Mouse (Mus musculus): ENCODE results near the gene Gm28048. TPM values are rescaled to one million over a fixed set of nuclear protein-coding genes. Genes with fewer than 3 reads are reported as not detected.

Gene Gm28048
- total and polyA plus RNA-seq, 2 experiments from 2014 or later: 0.81 to 4.2 TPM

DNA sequence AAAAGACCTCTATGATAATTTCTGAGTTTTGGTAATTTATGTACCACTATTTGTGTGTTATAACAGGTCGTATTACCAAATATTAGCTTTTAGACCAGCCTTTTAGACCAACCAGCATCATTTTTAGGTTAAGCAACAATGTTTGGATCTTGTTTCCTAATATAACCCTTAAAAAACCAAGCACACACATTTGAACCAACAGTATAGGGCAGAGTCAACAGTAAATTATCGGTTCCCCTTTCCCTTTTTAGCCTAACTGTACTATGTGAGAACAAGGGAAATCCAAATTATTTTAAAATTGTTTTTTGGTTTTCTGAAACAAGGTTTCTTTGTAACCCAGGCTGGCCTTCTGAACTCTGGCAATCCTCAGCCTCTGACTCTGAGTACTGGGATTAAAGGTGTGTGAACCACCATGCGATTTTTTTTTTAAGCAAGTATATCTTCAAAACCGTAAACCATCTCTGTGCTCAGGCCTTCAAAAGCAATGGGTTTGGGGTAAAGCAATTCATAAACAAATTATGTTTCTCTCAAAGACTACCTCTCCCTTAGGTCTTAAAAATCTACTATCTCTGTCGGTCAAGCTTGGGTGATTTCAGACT, 124.7 kb downstream of the Gm28048 start:
- H3K9me3 ChIP-seq (ENCODE audit: low read length): no peaks in the 10 kb centered on the region
- no peak overlapping the region for H3K9ac ChIP-seq
- H3K36me3 ChIP-seq (ENCODE audit: insufficient read depth): no peaks in the 10 kb centered on the region
- no peak overlapping the region for H3K27ac ChIP-seq (ENCODE audit: low read depth, low read length)
- peaks cover 11% of the 10 kb centered on the region; the same call in 1 of the 2 replicates for H3K4me1 ChIP-seq (ENCODE audit: insufficient read depth)
- ATAC-seq (no peak), DNase-seq (no peak)
- H3K27me3 ChIP-seq (ENCODE audit: insufficient read depth, low read length): peaks cover 34% of the 10 kb centered on the region
- TF ChIP-seq CTCF (IDR thresholded peaks at IDR 0.05; ENCODE audit: low read depth): no peak
- H3K4me3 ChIP-seq (ENCODE audit: low read depth, low read length): no peak overlapping the region
- WGBS: 85% methylated on average over 5 of the region's 5 CpGs
- no peak overlapping the region for H3K4me2 ChIP-seq (ENCODE audit: low read depth)

GRCm38 (mm10) chr11:22856371-22856965, 125.4 kb downstream of the Gm28048 start:
- TF ChIP-seq CTCF (IDR thresholded peaks at IDR 0.05; ENCODE audit: low read depth): no peak
- H3K4me1 ChIP-seq (ENCODE audit: insufficient read depth): peaks cover 11% of the 10 kb centered on the region; the same call in 1 of the 2 replicates
- no peak for ATAC-seq
- H3K9ac ChIP-seq: no peak overlapping the region
- H3K27me3 ChIP-seq (ENCODE audit: insufficient read depth, low read length): peaks cover 34% of the 10 kb centered on the region
- WGBS: 75% methylated on average over 3 of the region's 3 CpGs
- no peak overlapping the region for H3K27ac ChIP-seq (ENCODE audit: low read depth, low read length)
- no peaks in the 10 kb centered on the region for H3K9me3 ChIP-seq (ENCODE audit: low read length)
- no peak for DNase-seq
- no peak overlapping the region for H3K4me2 ChIP-seq (ENCODE audit: low read depth)
- no peak overlapping the region for H3K4me3 ChIP-seq (ENCODE audit: low read depth, low read length)
- H3K36me3 ChIP-seq (ENCODE audit: insufficient read depth): no peaks in the 10 kb centered on the region

DNA sequence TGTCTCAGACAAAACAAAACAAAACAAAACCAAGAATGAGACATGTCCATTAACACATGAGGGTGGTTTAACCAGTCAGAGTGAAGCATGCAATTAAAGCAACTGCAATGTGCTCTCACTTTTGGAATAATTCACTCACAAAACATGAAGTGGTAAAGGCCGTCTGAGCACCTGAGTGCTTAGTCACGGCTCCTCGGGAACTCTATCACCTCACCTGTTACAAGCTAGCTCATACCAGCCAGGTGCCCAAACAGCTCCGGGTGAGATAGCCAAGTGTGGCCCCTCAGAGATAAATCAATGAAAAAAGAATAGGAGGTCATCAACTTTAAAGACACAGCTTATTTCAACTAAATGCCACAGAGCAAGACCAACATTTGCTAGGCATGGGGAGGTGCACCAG, 127.3 kb downstream of the Gm28048 start:
- H3K4me1 ChIP-seq (ENCODE audit: insufficient read depth): peaks cover 11% of the 10 kb centered on the region; the same call in 1 of the 2 replicates
- no peaks in the 10 kb centered on the region for H3K9me3 ChIP-seq (ENCODE audit: low read length)
- no peak overlapping the region for H3K4me2 ChIP-seq (ENCODE audit: low read depth)
- H3K36me3 ChIP-seq (ENCODE audit: insufficient read depth): no peaks in the 10 kb centered on the region
- no peak overlapping the region for H3K4me3 ChIP-seq (ENCODE audit: low read depth, low read length)
- ATAC-seq: no peak
- DNase-seq: no peak
- 86% methylated on average over 4 of the region's 4 CpGs for WGBS
- TF ChIP-seq CTCF (IDR thresholded peaks at IDR 0.05; ENCODE audit: low read depth): no peak
- peaks cover 21% of the 10 kb centered on the region for H3K27me3 ChIP-seq (ENCODE audit: insufficient read depth, low read length)
- no peak overlapping the region for H3K9ac ChIP-seq
- no peak overlapping the region for H3K27ac ChIP-seq (ENCODE audit: low read depth, low read length)

DNA sequence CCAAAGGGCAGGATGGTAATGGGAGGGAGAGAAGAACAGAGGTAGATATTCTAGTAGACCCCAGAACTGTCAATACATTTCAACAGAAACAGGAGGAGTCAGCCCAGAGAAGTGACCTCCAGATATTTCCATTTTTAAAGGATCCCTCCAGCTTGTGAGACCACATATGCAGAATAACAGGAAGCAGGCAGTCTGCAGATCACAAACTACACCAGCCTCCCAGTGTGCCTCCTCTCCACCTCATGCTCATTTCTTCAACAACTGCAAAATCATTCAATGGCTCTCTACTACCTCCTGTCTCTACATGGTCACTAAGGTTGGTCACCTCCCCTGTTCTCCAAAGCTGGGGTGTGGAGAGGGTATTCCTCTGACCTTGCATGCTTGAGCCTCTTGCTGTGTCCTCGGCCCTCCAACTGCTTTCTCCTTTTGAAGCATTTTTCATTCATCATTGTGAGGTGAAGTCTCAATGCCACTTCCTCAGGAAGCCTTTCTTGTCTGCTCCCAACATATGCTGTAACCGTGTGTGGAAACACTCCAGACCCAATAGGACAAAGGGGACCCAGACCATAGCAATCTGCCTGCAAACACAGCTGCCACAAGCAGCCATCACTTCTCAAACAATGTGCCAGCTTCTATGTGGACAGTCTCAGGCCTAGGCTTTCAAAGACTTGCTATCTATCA, 128.3 kb downstream of the Gm28048 start:
- Histone ChIP-seq H3K9ac (no peak overlapping the region), H3K9me3 (ENCODE audit: low read length) (no peaks in the 10 kb centered on the region), H3K36me3 (ENCODE audit: insufficient read depth) (no peaks in the 10 kb centered on the region), H3K4me3 (ENCODE audit: low read depth, low read length) (no peak overlapping the region), H3K4me1 (ENCODE audit: insufficient read depth) (peaks cover 7% of the 10 kb centered on the region; the same call in 1 of the 2 replicates), H3K4me2 (ENCODE audit: low read depth) (no peak overlapping the region), H3K27me3 (ENCODE audit: insufficient read depth, low read length) (peaks cover 17% of the 10 kb centered on the region), H3K27ac (ENCODE audit: low read depth, low read length) (no peak overlapping the region)
- DNase-seq (no peak), ATAC-seq (no peak)
- no peak for TF ChIP-seq CTCF (IDR thresholded peaks at IDR 0.05; ENCODE audit: low read depth)
- 62% methylated on average over 2 of the region's 2 CpGs for WGBS

GRCm38 (mm10) chr11:22852510-22852909, 129.4 kb downstream of the Gm28048 start:
- ATAC-seq (no peak), DNase-seq (no peak)
- no peaks in the 10 kb centered on the region for H3K36me3 ChIP-seq (ENCODE audit: insufficient read depth)
- no peaks in the 10 kb centered on the region for H3K9me3 ChIP-seq (ENCODE audit: low read length)
- no peak overlapping the region for H3K27ac ChIP-seq (ENCODE audit: low read depth, low read length)
- H3K9ac ChIP-seq: no peak overlapping the region
- no peaks in the 10 kb centered on the region for H3K4me1 ChIP-seq (ENCODE audit: insufficient read depth)
- H3K4me3 ChIP-seq (ENCODE audit: low read depth, low read length): no peak overlapping the region
- peaks cover 7% of the 10 kb centered on the region for H3K27me3 ChIP-seq (ENCODE audit: insufficient read depth, low read length)
- no peak overlapping the region for H3K4me2 ChIP-seq (ENCODE audit: low read depth)
- WGBS: 71% methylated on average over 1 of the region's 1 CpGs
- no peak for TF ChIP-seq CTCF (IDR thresholded peaks at IDR 0.05; ENCODE audit: low read depth)

DNA sequence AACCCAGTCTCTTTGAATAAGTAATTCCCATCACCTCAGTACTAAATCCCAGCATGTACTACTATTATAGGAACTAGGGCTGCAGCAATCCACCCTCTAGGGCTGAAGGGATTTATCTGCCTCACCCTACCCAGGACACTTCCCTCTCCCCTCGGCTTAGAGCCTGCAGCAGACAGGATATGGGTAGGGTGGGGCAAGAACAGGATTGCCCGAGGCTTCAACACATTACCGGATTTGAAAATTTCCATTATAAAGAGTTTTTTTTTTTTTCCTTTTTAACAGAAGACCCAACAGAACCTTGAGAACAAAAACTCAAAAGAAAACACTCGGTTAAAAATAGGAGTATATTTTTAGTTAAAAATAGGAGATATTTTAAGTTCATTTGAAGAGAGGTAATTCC, 130.5 kb downstream of the Gm28048 start:
- no peak overlapping the region for H3K4me2 ChIP-seq (ENCODE audit: low read depth)
- TF ChIP-seq CTCF (IDR thresholded peaks at IDR 0.05; ENCODE audit: low read depth): no peak
- ATAC-seq (no peak), DNase-seq (no peak)
- H3K9me3 ChIP-seq (ENCODE audit: low read length): no peaks in the 10 kb centered on the region
- no peak overlapping the region for H3K4me3 ChIP-seq (ENCODE audit: low read depth, low read length)
- no peak overlapping the region for H3K9ac ChIP-seq
- H3K4me1 ChIP-seq (ENCODE audit: insufficient read depth): no peaks in the 10 kb centered on the region
- no peak overlapping the region for H3K27ac ChIP-seq (ENCODE audit: low read depth, low read length)
- no peaks in the 10 kb centered on the region for H3K27me3 ChIP-seq (ENCODE audit: insufficient read depth, low read length)
- 49% methylated on average over 4 of the region's 4 CpGs for WGBS
- no peaks in the 10 kb centered on the region for H3K36me3 ChIP-seq (ENCODE audit: insufficient read depth)

DNA sequence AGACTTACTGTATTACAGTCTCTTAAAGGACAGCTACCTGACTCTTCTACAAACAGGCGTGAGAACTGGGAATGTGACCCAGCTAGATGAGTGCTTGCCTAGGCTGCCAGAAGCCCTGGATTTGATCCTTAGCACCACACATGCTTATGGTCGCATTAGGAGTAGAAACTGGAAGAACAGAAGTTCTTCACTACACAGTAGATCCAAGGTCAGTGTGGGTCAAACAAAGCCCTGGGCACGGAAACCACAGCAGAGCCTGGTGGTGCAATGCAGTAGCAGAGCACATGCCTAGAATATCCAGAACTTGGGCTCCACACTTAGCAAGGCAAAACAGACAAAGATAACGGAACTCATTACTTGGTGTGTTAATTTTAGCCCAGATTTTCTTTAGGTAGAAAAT, 131.8 kb downstream of the Gm28048 start:
- ATAC-seq (no peak), DNase-seq (no peak)
- H3K36me3 ChIP-seq (ENCODE audit: insufficient read depth): no peaks in the 10 kb centered on the region
- 84% methylated on average over 4 of the region's 4 CpGs for WGBS
- no peak overlapping the region for H3K4me3 ChIP-seq (ENCODE audit: low read depth, low read length)
- no peaks in the 10 kb centered on the region for H3K9me3 ChIP-seq (ENCODE audit: low read length)
- H3K27ac ChIP-seq (ENCODE audit: low read depth, low read length): no peak overlapping the region
- no peak for TF ChIP-seq CTCF (IDR thresholded peaks at IDR 0.05; ENCODE audit: low read depth)
- H3K4me2 ChIP-seq (ENCODE audit: low read depth): no peak overlapping the region
- no peaks in the 10 kb centered on the region for H3K27me3 ChIP-seq (ENCODE audit: insufficient read depth, low read length)
- H3K9ac ChIP-seq: no peak overlapping the region
- no peaks in the 10 kb centered on the region for H3K4me1 ChIP-seq (ENCODE audit: insufficient read depth)

All from forebrain, postnatal 0 days (tissue).